24 mouse cellular contexts compared by ENCODE assay signal in the genomic region with DNA sequence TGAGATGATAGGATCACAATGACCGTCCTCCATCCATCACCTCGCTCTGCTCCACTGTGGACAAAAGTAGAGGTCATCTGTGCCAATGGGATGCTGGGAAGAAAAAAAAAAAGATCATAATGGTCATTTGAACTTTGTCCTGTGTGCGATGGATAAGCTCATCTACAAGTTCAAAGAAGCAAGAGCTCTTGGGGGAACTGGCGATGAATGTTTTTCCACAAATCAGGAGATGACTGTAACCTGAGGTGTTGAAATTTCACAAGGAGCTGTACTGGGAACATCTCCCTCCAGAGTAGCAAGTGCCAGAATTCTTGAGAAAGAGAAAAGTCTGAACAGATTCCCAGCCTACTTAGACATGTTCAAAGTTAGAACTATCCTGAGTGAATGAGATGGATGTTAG.
DNase-seq lines count a peak whose midpoint lies in the region; ATAC-seq lines count a peak whose summit lies in the region.
"Had no signal": no experiment of that assay in that cellular context is flagged by ENCODE, and none has a peak within 500 bp of the region (broad histone marks: within the 10 kb centered on the region; RNA-seq: fewer than 3 reads in every experiment).

No protein-coding gene starts in this region.

- no peaks in the 10 kb centered on the region for H3K9me3 ChIP-seq in limb, embryonic 11.5 days (ENCODE audit: control insufficient read depth, low read length)
- no peaks in the 10 kb centered on the region for H3K9me3 ChIP-seq in limb, embryonic 10.5 days (replicated peaks)
- no peaks in the 10 kb centered on the region for H3K9me3 ChIP-seq in kidney, embryonic 15.5 days (replicated peaks)
- H3K9me3 ChIP-seq: embryonic facial prominence, embryonic 10.5 days; embryonic facial prominence, embryonic 12.5 days; forebrain, embryonic 13.5 days; forebrain, embryonic 15.5 days; G1E had no signal

- no peak overlapping the region for H3K4me3 ChIP-seq in limb, embryonic 11.5 days (ENCODE audit: low read depth, low read length)
- no peak overlapping the region for H3K4me3 ChIP-seq in limb, embryonic 10.5 days
- H3K4me3 ChIP-seq in kidney, embryonic 15.5 days (replicated peaks), result no peak overlapping the region
- H3K4me3 ChIP-seq: embryonic facial prominence, embryonic 10.5 days; embryonic facial prominence, embryonic 12.5 days; forebrain, embryonic 13.5 days; forebrain, embryonic 15.5 days had no signal

- H3K27me3 ChIP-seq in limb, embryonic 11.5 days (ENCODE audit: control insufficient read depth, insufficient read depth, low read length), result no peaks in the 10 kb centered on the region
- H3K27me3 ChIP-seq in limb, embryonic 10.5 days (ENCODE audit: low read depth, poor library complexity, severe bottlenecking), result no peaks in the 10 kb centered on the region
- H3K27me3 ChIP-seq in kidney, embryonic 15.5 days, result no peaks in the 10 kb centered on the region
- H3K27me3 ChIP-seq: embryonic facial prominence, embryonic 12.5 days; forebrain, embryonic 13.5 days; forebrain, embryonic 15.5 days had no signal

- H3K27ac ChIP-seq in limb, embryonic 11.5 days (replicated peaks; ENCODE audit: low read depth, low read length), result no peak overlapping the region
- no peak overlapping the region for H3K27ac ChIP-seq in limb, embryonic 10.5 days
- H3K27ac ChIP-seq in kidney, embryonic 15.5 days, result no peak overlapping the region
- H3K27ac ChIP-seq: embryonic facial prominence, embryonic 10.5 days; embryonic facial prominence, embryonic 12.5 days; forebrain, embryonic 13.5 days; forebrain, embryonic 15.5 days had no signal

- no peak overlapping the region for H3K4me2 ChIP-seq in limb, embryonic 11.5 days (ENCODE audit: low read depth, severe bottlenecking)
- H3K4me2 ChIP-seq in kidney, embryonic 15.5 days, result no peak overlapping the region
- H3K4me2 ChIP-seq: embryonic facial prominence, embryonic 12.5 days; forebrain, embryonic 13.5 days; forebrain, embryonic 15.5 days had no signal

- H3K9ac ChIP-seq in limb, embryonic 11.5 days (ENCODE audit: low read length), result no peak overlapping the region
- no peak overlapping the region for H3K9ac ChIP-seq in kidney, embryonic 15.5 days
- H3K9ac ChIP-seq: embryonic facial prominence, embryonic 12.5 days; forebrain, embryonic 13.5 days; forebrain, embryonic 15.5 days had no signal

- DNase-seq in gastrocnemius, adult 18-20 months (ENCODE audit: low spot score), result peak; percentile 35
- DNase-seq in gastrocnemius, adult 8-10 months (ENCODE audit: low spot score in 2 of 2), result no peak
- DNase-seq in limb, embryonic 11.5 days (ENCODE audit: low spot score), result peak; percentile 12
- no peak for DNase-seq in limb, embryonic 10.5 days (ENCODE audit: low spot score)
- DNase-seq in skeletal muscle tissue, adult 2 months (ENCODE audit: low read depth, low spot score), result peak; percentile 64
- DNase-seq in neural tube, embryonic 10.5 days (ENCODE audit: extremely low spot score, low spot score), result no peak
- DNase-seq: adrenal gland, adult 8-10 months; adrenal gland, postnatal 14 days; adrenal gland, postnatal 36 days; B cell, adult 2 months; cerebellum, adult 11-12 months; cerebellum, adult 2 months; cerebellum, adult 9-10 months; cerebellum, postnatal 10 days; cerebellum, postnatal 25 days had no signal

- H3K36me3 ChIP-seq in limb, embryonic 11.5 days (ENCODE audit: control insufficient read depth, insufficient read depth, low read length), result no peaks in the 10 kb centered on the region
- H3K36me3 ChIP-seq in limb, embryonic 10.5 days, result no peaks in the 10 kb centered on the region
- H3K36me3 ChIP-seq in kidney, embryonic 15.5 days, result no peaks in the 10 kb centered on the region
- H3K36me3 ChIP-seq: embryonic facial prominence, embryonic 10.5 days; embryonic facial prominence, embryonic 12.5 days; forebrain, embryonic 15.5 days; G1E had no signal

- no peaks in the 10 kb centered on the region for H3K4me1 ChIP-seq in limb, embryonic 11.5 days (ENCODE audit: control insufficient read depth, insufficient read depth, low read length)
- H3K4me1 ChIP-seq in limb, embryonic 10.5 days, result no peaks in the 10 kb centered on the region
- no peaks in the 10 kb centered on the region for H3K4me1 ChIP-seq in kidney, embryonic 15.5 days
- H3K4me1 ChIP-seq: embryonic facial prominence, embryonic 10.5 days; embryonic facial prominence, embryonic 12.5 days; forebrain, embryonic 13.5 days; forebrain, embryonic 15.5 days had no signal

- ATAC-seq in limb, embryonic 11.5 days (ENCODE audit: insufficient number of reproducible peaks, low FRiP score, low TSS enrichment, low read depth), result no peak
- no peak for ATAC-seq in kidney, embryonic 15.5 days (replicated peaks; ENCODE audit: low FRiP score)
- ATAC-seq: activated CD4-positive, CD25-positive, alpha-beta regulatory T cell, adult 4 months; CD4-positive, CD25-positive, alpha-beta regulatory T cell, adult 4 months; forebrain, embryonic 13.5 days; forebrain, embryonic 15.5 days; Patski had no signal

- WGBS in limb, embryonic 11.5 days, result 91% methylated on average over 4 of the region's 4 CpGs
- WGBS in limb, embryonic 10.5 days, result 91% methylated on average over 4 of the region's 4 CpGs
- 91% methylated on average over 4 of the region's 4 CpGs for WGBS in kidney, embryonic 15.5 days

Comparison
In these comparisons a context has a peak if more than half of its experiments do, and no peak if none do; other contexts are left out.
1. DNase-seq: peak in gastrocnemius, adult 18-20 months (single experiment), limb, embryonic 11.5 days (single experiment) and skeletal muscle tissue, adult 2 months (single experiment); none in gastrocnemius, adult 8-10 months (0 of 2), limb, embryonic 10.5 days (single experiment) and neural tube, embryonic 10.5 days (single experiment).